Mouse (Mus musculus) megakaryocyte, adult 5-6 weeks (primary cell): ENCODE measurements around the gene Ddx28. TPM values are rescaled to one million over a fixed set of nuclear protein-coding genes. Genes with fewer than 3 reads are reported as not detected.

Experiments
- ATAC-seq: 2 replicates; pipeline ENCODE4 v1.8.0; 2016; ENCODE audit warnings: mild to moderate bottlenecking, inconsistent platforms; ENCODE audit not compliant: poor library complexity, severe bottlenecking
- total RNA-seq, 2 experiments: library from RNA; stranded (forward) in 1 of 2; stranded (reverse) in 1 of 2; fragments of 153-499, 151-499 nt in 1 of 2; fragments of 221-1000, 200-1000 nt in 1 of 2; gene quantifications; 2 replicates each; pipeline versions ENCODE4 v1.2.3 to v1.2.4; 2015 to 2017

Ddx28 gene
- total RNA-seq (2015) (8.8 and 9.6 TPM in 2 replicates), total RNA-seq (2017) (13.7 and 13.9 TPM in 2 replicates)

DNA sequence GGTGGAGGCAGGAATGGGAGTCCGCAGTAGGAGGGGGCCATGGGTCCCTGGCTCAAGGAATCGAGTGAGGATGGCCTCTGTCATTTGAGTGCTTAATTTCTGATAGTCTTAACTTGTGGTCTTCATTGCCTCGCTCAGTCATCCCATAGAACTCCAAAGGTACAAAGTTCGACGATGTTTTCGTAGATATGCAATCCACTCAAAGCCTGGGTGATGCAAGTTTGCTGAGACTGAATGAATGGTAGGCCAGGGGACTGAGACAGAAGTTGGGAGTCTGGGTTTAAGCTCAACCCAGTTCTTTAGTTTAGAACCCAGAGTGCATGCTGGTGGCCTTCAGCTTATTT is at the start of gene Ddx28:
Ddx28 (minus strand) TSS at position 240 of the 344 bp plus-strand sequence.
- ATAC-seq: no peak

DNA sequence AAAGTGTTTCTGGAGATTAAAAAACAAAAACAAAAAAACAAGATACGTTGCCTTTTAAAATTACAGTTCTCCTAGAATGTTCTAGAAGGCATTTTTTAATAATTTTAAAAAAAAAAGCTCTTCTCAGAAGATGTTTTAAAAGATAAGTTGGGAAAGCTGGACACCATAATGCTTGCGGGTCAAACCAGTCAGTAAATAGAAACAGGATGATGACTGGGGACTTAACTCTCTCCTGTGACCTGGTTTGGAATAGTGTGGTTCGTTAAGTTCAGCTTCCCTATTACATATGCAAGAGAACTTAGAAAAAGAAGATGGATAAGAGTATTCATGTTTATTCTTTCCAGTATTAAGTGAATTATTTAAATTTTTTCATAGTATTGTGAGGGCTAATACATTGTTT is 48.8 kb upstream of the Ddx28 start:
- no peak for ATAC-seq

DNA sequence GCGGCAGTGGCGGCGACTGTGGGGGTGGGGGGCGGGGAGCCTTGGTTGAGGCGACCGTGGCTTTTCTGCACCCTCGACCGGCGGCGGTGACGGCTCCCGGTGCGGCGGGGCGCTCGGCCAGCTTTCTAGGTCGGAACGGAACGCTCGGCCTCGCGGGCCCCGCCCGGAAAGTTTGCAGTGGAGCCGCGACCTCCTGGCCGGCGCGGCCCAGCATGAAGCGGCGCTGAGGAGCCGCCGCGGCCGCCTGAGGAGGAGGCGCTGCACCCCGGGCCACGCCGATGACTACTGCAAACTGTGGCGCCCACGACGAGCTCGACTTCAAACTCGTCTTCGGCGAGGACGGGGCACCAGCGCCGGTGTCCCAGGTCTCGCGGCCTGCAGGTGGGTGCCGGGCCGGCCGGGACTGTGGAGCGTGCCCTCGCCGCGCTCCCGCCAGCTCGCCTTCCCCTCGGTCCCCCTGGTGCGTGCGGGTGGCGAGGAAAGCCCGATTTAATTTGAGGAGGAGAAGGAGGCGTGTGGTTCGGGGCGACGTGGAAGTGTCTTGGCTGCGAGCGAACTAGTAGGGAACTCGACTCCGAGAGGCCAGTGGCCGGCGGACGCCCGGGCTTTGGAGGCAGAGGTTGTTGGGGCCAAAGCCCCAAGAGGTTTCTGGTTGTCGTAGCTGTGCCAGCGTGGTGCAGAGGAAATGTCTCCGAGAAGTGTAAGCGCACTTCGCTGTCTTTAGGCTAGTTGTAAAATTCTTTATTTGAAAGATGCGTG is 48.1 kb upstream of the Ddx28 start:
- peak; percentile 2; the same call in 1 of the 2 replicates for ATAC-seq

DNA sequence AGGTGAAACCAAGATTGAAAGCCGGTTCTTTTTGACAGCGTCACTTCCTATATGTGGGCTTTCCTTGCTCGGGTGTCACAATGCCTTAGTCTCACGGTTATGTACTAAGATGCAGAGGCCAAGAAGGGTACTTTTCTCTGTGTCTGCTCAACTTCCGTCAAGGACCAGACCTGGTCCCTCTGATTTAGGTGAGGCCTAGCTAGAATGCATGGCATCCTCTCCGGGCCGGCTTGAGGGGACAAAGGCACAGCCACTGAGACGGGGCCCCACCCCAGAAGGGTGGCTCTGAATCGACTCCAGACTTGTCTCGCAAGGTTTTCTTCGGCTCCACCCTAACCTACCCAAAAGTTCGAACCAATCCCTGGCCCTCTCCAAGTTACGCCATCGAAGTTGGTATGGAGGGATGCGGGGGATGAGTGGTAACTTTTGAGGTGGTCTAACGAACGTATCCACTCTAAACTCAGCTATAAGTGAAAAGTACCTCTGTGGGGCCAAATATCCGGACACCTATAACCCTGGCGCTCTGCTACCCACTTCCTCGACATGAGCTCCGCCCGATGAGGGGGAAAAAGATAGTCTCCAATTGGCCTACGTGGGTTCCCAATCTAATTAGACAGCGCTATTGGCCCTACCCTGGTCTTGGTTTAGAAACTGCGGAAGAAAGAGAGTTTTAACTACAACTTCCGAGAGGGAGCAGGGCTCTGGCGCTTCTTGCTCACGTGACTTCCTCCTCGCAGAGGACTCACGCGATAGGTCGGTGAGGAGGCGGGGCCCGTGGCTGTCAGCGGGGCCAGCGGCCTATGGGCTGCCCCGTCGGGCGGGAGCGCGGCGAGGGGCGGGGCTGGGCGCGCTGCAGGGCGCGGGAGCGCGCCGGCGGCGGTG is 47.3 kb upstream of the Ddx28 start, which contains the start of gene Nfatc3:
Nfatc3 (plus strand) TSS at position 110 of the 882 bp plus-strand sequence.
- ATAC-seq: peak; percentile 81

DNA sequence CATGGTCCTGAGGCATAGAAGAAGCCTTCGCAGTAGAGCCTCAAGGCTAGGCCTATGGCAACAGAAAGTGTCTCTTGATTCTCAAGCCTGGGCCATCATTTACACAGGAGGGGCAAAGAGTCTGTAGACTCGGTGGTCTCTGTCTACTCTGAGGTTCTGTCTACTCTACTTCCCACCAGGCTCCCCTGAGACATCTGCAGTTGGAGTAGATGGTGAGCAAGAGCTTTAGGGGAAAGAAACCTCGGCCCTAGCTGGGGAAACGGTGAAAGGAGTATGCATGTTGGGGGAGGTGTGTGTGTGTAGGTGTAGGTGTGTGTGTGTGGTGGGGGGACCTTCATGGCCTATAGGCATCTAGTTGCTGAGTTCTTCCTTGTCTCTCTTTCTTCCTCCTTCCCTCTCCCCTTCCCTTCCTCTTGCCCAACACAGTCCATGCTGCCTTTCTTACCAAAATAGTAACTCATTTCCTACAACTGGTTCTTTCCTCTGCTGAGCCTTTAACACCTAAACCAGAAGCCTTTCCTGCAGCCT is 44.8 kb upstream of the Ddx28 start:
- no peak for ATAC-seq

DNA sequence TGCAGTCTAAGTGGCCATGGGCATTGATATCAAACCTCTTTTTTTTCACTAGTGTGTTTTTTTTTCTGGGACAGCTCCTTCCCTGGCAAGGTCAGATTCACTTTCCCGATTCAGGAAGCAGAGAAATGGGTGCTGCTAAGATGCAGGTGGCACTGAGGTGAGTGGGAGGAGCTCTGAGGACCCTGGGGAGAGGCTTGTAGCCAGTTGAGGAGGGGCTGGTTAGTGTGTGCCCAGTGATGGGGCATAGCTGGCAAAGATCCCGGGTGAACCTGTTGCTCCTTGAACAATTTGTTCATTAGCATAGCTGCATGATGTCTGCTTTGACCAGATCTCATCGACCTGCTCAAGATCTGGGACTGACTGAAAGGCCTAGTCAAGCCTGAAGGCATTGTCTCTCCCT is 43.4 kb upstream of the Ddx28 start:
- no peak for ATAC-seq

DNA sequence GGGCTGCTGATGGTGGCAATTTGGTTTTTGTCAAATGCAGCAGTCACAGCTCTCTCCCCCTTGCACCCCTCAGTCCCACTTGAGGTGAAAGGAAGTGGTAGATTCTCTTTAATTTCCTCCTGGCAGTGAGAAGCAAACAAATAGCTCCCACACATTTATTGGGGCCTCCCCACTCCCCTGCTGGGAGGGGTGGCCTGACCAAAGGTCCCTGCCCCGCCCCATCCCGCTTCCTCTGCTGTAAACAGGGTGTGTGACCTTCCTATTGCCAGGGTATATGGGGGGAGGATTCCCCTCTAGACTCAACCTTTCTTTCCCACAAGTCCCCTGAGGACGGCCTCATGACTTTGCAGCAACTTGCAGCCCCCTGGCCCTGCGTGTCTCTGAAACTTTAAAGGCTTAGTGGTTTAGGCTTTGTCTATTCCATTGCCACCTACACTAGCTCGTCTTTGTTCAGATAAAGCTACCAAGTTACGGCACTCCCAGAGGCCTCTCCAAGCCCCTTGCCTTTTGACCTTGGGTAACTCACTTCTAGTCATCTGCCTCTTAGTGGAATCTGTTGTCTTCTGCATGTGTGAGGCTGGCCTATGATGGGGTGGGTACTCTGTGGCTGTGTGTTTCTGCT is 42.6 kb upstream of the Ddx28 start:
- ATAC-seq: peak; percentile 34

DNA sequence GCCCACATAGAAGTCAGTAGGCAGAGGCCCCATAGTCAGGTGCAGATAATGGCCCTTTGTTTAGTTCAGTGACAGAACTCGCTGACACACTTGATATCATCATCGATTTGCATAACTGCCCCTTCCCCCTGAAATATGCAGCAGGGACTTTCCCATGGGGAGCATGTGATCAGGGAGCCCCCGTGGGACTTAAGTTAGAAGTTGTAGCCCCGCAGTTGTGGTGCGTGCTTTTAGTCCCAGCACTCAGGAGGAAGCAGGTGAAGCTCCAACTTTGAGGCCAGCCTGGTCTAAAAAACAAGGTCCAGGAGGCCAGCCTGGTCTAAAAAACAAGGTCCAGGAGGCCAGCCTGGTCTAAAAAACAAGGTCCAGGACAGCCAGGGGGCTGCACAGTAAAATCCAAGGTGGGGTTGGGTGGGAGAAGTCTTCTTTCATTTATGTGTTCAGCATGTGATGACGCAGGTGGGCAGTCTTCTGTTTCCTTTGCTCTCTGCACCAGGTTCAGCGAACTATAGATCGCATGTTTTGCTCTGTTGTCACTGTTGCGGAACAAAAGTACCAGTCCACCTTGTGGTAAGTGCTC is 40.9 kb upstream of the Ddx28 start:
- ATAC-seq: no peak

DNA sequence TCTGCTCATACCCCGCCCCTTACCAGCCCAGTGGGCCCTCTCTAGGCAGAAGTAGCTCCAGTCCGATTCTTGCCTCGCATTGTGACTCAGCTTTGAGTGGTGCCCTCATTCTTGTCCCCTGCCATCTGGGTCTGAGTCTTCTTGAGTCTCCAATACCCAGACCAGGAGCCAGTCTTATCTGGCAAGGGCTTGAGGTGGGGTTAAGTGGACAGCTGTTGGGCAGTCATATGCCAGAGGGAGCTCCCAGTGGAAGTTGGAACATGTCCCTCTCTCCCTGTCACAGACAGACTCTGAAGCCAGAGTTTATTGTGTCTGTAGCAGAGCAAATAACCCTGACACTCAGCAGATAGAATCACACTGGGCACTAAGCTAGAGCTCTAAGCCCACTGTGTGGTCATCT is 39.4 kb upstream of the Ddx28 start:
- no peak for ATAC-seq

DNA sequence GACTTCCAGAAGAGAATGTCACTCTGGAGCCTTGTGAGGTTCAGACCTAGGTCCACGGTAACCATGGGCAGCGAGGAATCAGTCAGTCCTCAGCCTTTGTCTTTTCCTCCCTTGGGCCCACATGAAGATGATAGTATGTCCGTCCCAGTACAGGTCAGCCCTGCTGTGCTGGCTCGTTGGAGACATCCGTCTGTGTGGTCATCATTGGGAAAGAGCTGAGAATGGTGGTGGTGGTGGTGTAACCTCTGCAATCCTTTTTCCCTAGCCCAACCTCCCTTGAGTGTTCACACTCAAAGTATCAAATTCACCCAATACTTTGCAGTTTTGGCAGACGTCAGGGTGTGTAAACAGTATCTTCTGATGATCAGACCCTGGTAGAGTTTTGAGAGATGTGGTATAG is 38.2 kb upstream of the Ddx28 start:
- peak; percentile 71 for ATAC-seq

DNA sequence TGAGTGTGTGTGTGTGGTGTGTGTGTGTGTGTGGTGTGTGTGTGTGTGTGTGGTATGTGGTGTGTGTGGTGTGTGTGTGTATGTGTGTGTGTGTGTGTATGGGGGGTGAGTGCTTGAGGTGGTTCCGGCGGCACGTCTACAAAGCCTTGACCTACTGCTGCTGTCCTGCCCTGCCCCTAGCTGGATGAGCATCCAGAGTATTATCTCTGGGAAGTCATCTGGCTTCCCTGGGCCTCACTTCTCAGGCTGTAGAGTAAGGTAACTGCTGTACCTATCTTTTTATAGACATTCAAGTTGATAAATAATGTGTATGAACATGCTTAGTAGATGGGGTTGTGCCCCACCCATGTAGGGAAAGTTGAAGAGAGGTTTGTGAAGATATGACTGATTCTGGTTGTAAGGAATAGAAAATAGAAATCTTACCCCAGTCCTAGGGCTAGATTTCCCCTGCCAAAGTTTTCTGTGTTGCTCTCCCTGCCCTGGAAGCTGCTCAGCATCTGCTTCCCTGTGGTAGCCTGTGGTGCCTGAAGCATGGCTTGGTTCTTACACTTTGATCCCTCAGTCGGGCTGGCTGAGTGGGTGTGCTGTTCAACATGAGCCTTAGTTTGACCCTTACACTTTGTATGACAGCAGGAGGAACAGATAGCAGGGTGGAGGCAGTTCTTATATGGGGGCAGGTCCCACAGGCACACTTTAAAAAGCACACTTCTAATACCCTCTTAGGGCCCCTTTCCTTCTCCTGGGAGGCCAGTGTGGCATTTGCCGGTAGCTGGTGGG is 36.4 kb upstream of the Ddx28 start:
- ATAC-seq: no peak

DNA sequence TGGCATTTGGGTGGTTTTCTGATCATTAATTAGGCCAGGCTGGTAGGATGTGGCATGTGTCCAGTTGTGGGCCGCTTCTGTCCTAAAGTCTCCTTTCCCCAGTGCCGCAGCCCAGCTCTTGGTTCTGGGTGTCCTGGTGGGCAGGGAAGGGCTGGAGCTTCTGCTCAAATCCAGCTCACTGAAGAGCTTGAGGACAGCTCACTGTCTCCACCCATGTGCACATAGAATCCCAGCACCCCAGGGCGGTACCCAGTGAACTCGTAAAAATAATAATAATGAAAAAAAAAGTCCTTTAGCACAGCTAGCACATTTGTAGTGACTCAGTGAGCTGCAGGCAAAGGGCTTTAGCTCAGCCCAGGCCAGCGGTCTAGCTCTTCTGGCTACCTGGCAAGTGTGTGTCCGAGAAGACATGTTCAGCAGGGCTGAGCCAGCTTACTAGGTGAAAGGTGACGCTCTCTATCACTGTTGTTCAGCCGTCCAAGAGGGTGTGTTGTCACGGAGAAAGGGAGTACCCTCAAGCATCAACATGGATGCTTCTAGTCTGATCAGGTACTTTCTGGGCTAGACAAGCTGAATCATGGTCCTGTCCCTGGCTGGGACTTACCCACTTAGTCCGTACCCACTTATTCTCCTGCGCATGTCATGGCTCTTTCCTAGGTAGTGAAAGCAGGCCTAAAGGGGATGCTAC is 35.3 kb upstream of the Ddx28 start:
- ATAC-seq: no peak

DNA sequence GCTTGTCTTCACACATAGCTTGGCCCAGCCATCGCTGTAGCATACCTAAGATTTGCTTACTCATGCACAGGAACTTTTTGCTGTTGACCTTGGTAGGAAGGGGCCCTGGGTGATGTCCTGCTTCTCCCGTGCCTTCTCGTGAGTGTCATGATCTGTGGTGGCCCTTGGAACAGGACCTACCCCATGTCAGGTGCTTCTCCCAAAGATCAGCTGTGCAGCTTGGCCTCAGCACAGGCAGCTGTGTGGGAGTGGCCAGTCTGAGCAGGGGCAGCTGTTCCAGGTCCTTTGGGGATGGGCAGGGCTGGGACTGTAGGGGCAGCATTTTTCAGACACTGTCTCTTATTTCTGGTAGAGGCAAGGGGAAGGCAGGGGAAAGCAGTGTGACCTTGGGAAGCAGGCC is 32.5 kb upstream of the Ddx28 start:
- no peak for ATAC-seq

DNA sequence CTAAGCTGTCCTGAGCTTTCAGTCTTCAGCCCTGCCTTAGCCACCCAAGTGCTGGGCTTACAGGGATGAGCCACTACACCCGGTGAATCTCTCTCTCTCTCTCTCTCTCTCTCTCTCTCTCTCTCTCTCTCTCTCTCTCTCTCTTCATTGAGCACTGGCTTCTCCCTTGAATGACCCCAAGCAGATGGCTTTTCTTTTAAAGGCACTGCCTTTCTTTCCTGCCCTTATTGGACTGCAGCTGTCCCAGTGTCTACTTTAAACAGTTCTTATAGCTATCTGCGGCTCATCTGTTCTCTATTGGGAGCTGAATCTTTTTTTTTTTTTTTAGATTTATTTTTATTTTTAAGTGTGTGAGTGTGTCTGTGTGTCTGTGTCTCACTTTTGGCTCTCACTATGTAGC is 31.4 kb upstream of the Ddx28 start:
- ATAC-seq: no peak

DNA sequence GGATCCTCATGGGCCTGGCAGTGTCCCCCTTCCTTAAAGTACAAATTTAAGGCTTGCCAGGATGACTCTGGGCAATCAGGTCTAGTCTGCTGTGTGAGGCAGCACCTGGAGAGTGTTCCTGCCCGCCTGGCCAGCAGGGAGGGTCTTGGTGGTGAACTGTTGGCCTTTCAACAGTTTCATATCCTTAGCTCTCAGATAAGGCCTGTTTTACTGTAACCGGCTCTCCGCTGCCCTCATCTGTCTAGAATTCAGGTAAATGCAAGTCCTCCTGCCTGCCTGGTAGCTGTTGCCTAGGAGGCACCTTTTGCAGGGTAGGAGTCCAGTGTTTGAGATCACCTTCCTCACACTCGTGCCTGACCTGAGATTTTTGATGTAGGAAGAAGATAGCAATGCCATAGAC is 28.5 kb upstream of the Ddx28 start:
- no peak for ATAC-seq

DNA sequence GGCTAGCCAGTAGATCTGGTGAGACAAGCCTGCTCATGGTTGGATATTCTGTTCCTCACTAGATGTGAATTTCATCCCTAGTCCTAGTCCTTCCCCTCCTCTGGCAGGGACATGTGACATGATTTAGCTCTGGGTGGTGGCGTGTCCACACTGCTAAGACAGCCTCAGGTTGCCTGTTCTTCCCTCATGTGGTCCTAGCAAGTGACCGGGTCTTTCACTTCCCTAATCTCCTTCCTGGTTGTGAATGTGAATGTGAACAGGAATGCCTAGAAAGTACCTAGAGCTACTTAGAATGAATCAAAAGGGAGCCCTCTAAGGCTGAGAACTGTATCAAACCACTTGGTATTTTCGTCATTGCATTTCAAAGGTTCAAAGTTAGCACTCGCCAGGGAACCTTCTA is 27.9 kb upstream of the Ddx28 start:
- ATAC-seq: peak; percentile 82

DNA sequence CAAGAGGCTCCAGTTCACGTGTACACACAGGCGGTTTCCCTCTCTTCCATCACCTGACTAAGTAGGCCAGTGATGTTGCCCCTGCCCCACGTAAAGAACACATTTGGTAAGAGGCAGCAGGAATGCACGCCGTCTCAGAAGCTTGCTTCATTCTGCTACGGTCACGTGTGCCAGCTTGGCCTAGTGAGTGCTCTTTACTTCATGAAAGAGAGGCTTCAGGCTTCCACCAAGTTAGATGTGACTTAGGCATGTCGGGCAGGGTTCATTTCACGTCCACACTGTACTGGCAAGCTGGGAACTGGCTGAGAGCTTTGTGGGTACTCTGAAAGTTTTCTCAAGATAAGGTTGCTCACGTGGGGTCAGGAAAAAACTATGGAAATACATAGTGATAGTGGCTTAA is 27.0 kb upstream of the Ddx28 start:
- peak; percentile 15; the same call in 1 of the 2 replicates for ATAC-seq

DNA sequence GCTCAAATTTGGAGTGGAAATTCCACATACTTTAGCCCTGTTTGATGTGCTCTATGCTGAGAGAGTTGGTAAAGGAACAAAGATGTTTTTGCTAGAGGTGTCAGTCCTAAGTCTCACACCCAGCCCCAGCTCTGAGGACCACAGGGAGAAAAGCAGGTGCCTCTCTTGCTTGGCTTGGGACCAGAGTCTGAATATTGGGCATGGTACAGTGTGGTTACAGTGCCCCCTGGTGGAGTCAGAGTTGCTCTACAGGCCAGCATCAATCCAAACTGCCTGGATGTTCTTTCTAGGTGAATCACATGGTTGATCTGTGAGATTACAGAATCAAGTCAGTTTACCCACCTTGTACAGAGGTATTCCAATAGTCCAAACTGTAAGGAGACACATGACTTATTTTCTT is 10.8 kb upstream of the Ddx28 start:
- peak; percentile 95 for ATAC-seq

DNA sequence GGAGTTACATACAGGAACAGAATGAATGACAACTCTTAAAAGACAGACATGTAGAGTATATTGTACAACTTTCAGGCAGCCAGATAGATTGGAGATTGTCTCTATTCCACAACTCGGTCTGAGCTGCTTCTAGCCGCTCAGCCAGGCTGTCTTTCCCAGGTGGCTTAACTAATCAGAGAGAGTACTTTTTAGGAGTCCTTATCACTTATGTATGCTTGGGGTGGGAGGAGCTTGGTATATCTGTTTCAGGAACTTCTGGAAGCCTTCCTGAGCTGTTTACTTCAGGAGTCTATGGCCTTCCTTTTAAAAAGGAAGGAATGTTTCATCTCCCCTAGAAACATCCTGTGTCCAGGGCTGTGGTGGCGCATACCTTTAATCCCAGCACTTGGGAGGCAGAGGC is 6.4 kb upstream of the Ddx28 start:
- no peak for ATAC-seq

DNA sequence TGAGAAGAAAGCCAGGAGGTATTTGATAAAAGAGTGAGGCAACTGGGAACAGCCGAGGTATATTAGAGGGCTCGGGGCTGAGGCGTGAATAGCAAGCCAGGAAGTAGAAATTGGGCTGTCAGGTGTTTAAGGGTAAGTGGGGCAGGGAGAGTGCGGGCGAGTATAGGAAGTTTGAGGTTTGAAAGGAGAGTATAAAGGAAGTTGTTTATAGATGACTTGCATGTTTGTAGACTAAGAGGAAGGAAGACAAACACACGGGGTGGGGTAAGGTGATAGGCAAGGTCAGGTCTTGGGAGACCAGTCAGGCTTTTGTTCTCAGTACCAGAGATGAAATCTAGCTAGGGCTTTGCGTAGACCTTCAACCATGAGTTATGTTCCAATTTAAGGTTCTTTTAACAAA is 5.4 kb upstream of the Ddx28 start:
- peak; percentile 99 for ATAC-seq
